Mouse (Mus musculus): ENCODE data around the gene Caprin2. TPM values are rescaled to one million over a fixed set of nuclear protein-coding genes. Genes with fewer than 3 reads are reported as not detected.

Gene Caprin2
- total and polyA plus RNA-seq, 3 experiments = 5.9 to 6.4 TPM; not detected in 1

- no peak for DNase-seq (ENCODE audit: low read depth, low spot score)
- H3K27ac ChIP-seq (ENCODE audit: control insufficient read depth, low read depth, low read length) = no peak overlapping the region
- H3K4me1 ChIP-seq (ENCODE audit: control insufficient read depth in 1 of 2, insufficient read depth in 2 of 2, low read length in 2 of 2) = no peaks in the 10 kb centered on the region
- TF ChIP-seq CTCF (IDR thresholded peaks at IDR 0.05 in 2 of 3, conservative IDR thresholded peaks at IDR 0.05 in 1 of 3; ENCODE audit: control insufficient read depth in 1 of 3, insufficient read depth in 1 of 3, low read depth in 2 of 3, low read length in 3 of 3, poor library complexity in 1 of 3, severe bottlenecking in 1 of 3) = 0 out of 6 replicates have a peak, but pooled peaks of 1 of the 3 experiments have one; percentile 4
- no peak for TF ChIP-seq MYB (IDR thresholded peaks at IDR 0.05; ENCODE audit: low read depth, low read length)
- H3K9me3 ChIP-seq (replicated peaks; ENCODE audit: insufficient read depth, low read length) = no peaks in the 10 kb centered on the region
- no peak overlapping the region for H3K9ac ChIP-seq (ENCODE audit: control insufficient read depth, low read depth, low read length, poor library complexity, severe bottlenecking)
- H3K27me3 ChIP-seq (ENCODE audit: control insufficient read depth in 1 of 2, insufficient read depth in 2 of 2, low read length in 2 of 2) = no peaks in the 10 kb centered on the region
- no peaks in the 10 kb centered on the region for H3K79me2 ChIP-seq (ENCODE audit: control insufficient read depth, insufficient read depth, low read length, poor library complexity)
- H3K36me3 ChIP-seq (ENCODE audit: control insufficient read depth in 1 of 2, insufficient read depth in 2 of 2, low read length in 2 of 2) = peaks cover 0 to 17% of the 10 kb centered on the region in 2 experiments; a peak in 2 of 4 replicates
- no peak overlapping the region for H3K4me3 ChIP-seq (ENCODE audit: control insufficient read depth in 1 of 2, insufficient read depth in 1 of 2, low read depth in 2 of 2, low read length in 2 of 2)
These were observed 96.3 kb downstream of the Caprin2 start for GRCm38 (mm10) chr6:148799773-148800172.

- Histone ChIP-seq H3K9ac (ENCODE audit: control insufficient read depth, low read depth, low read length, poor library complexity, severe bottlenecking) (no peak overlapping the region), H3K4me1 (ENCODE audit: control insufficient read depth in 1 of 2, insufficient read depth in 2 of 2, low read length in 2 of 2) (no peaks in the 10 kb centered on the region), H3K27ac (ENCODE audit: control insufficient read depth, low read depth, low read length) (no peak overlapping the region), H3K9me3 (replicated peaks; ENCODE audit: insufficient read depth, low read length) (no peaks in the 10 kb centered on the region), H3K27me3 (ENCODE audit: control insufficient read depth in 1 of 2, insufficient read depth in 2 of 2, low read length in 2 of 2) (no peaks in the 10 kb centered on the region), H3K36me3 (ENCODE audit: control insufficient read depth in 1 of 2, insufficient read depth in 2 of 2, low read length in 2 of 2) (peaks cover 0 to 8% of the 10 kb centered on the region in 2 experiments; a peak in 2 of 4 replicates), H3K4me3 (ENCODE audit: control insufficient read depth in 1 of 2, insufficient read depth in 1 of 2, low read depth in 2 of 2, low read length in 2 of 2) (no peak overlapping the region), H3K79me2 (ENCODE audit: control insufficient read depth, insufficient read depth, low read length, poor library complexity) (no peaks in the 10 kb centered on the region)
- no peak for DNase-seq (ENCODE audit: low read depth, low spot score)
- TF ChIP-seq CHD2 (IDR thresholded peaks at IDR 0.05; ENCODE audit: low read length) = no peak
- no peak for TF ChIP-seq TCF12 (IDR thresholded peaks at IDR 0.05; ENCODE audit: low read depth, low read length)
- TF ChIP-seq CTCF (IDR thresholded peaks at IDR 0.05 in 2 of 3, conservative IDR thresholded peaks at IDR 0.05 in 1 of 3; ENCODE audit: control insufficient read depth in 1 of 3, insufficient read depth in 1 of 3, low read depth in 2 of 3, low read length in 3 of 3, poor library complexity in 1 of 3, severe bottlenecking in 1 of 3) = no peak
- no peak for TF ChIP-seq POLR2A (IDR thresholded peaks at IDR 0.05; ENCODE audit: control insufficient read depth in 1 of 2, insufficient read depth in 1 of 2, low read depth in 1 of 2, low read length in 2 of 2, poor library complexity in 1 of 2)
- no peak for TF ChIP-seq SMC3 (IDR thresholded peaks at IDR 0.05; ENCODE audit: low read depth, low read length)
- no peak for TF ChIP-seq MXI1 (IDR thresholded peaks at IDR 0.05; ENCODE audit: low read depth, low read length)
- no peak for TF ChIP-seq NELFE (IDR thresholded peaks at IDR 0.05; ENCODE audit: low read depth, low read length)
- TF ChIP-seq SIN3A (IDR thresholded peaks at IDR 0.05; ENCODE audit: low read length) = no peak
- TF ChIP-seq USF1 (IDR thresholded peaks at IDR 0.05; ENCODE audit: low read depth, low read length) = no peak
- no peak for TF ChIP-seq GATA1 (IDR thresholded peaks at IDR 0.05; ENCODE audit: low read depth, low read length)
- no peak for TF ChIP-seq POLR2AphosphoS2 (IDR thresholded peaks at IDR 0.05; ENCODE audit: low read length)
- TF ChIP-seq GABPA (IDR thresholded peaks at IDR 0.05; ENCODE audit: low read depth, low read length) = no peak
- TF ChIP-seq EP300 (IDR thresholded peaks at IDR 0.05; ENCODE audit: low read depth in 1 of 2, low read length in 2 of 2) = no peak
These were observed 100.9 kb downstream of the Caprin2 start for GRCm38 (mm10) chr6:148795145-148795544.

Other genes with a start within 250 kb of the Caprin2 start
- 27.7 and 28.3 TPM in 2 replicates for gene Ipo8, start 64.8 kb downstream of the Caprin2 start, total RNA-seq (2012; rRNA removed)
- gene Ipo8, start 64.8 kb downstream of the Caprin2 start, polyA plus RNA-seq (2012; ENCODE audit: insufficient read depth in 1 of 2, insufficient read length in 2 of 2, low read depth in 1 of 2, low replicate concordance in 2 of 2, missing spikeins in 1 of 2) = 10 to 100 TPM in 1 of 2 experiments, not detected in 1; 23.4 TPM
- gene Sinhcaf, start 50.2 kb upstream of the Caprin2 start, total RNA-seq (2012; rRNA removed) = 44.1 and 54.4 TPM in 2 replicates
- gene Sinhcaf, start 50.2 kb upstream of the Caprin2 start, polyA plus RNA-seq (2012; ENCODE audit: insufficient read depth in 1 of 2, insufficient read length in 2 of 2, low read depth in 1 of 2, low replicate concordance in 2 of 2, missing spikeins in 1 of 2) = 10 to 100 TPM; 34.7 to 59.7 TPM
- 0.65 and 1.1 TPM in 2 replicates for gene Dennd5b, start 205.4 kb upstream of the Caprin2 start, total RNA-seq (2012; rRNA removed)
- gene Dennd5b, start 205.4 kb upstream of the Caprin2 start, polyA plus RNA-seq (2012; ENCODE audit: insufficient read depth in 1 of 2, insufficient read length in 2 of 2, low read depth in 1 of 2, low replicate concordance in 2 of 2, missing spikeins in 1 of 2) = 1 to 10 TPM in 1 of 2 experiments, not detected in 1; 1.3 TPM
- not detected in 2 replicates for gene Gm10203, start 233.9 kb upstream of the Caprin2 start, total RNA-seq (2012; rRNA removed)
- gene Gm10203, start 233.9 kb upstream of the Caprin2 start, polyA plus RNA-seq (2012; ENCODE audit: insufficient read depth in 1 of 2, insufficient read length in 2 of 2, low read depth in 1 of 2, low replicate concordance in 2 of 2, missing spikeins in 1 of 2) = not detected
- gene Etfbkmt, start 243.6 kb upstream of the Caprin2 start, total RNA-seq (2012; rRNA removed) = 3.4 TPM in 2 replicates
- gene Etfbkmt, start 243.6 kb upstream of the Caprin2 start, polyA plus RNA-seq (2012; ENCODE audit: insufficient read depth in 1 of 2, insufficient read length in 2 of 2, low read depth in 1 of 2, low replicate concordance in 2 of 2, missing spikeins in 1 of 2) = 1 to 10 TPM in 1 of 2 experiments, not detected in 1; 5.7 TPM